Mouse (Mus musculus) limb, embryonic 11.5 days (tissue): ENCODE measurements around the gene Slc47a1. TPM values are rescaled to one million over a fixed set of nuclear protein-coding genes. Genes with fewer than 3 reads are reported as not detected.

Source experiments
- ATAC-seq: fragments of 200-750 bp; cut with Nextera tagmentation; 2 replicates; pipeline ENCODE4 v1.8.0; 2017; ENCODE audit warnings: low read depth; ENCODE audit not compliant: insufficient number of reproducible peaks, low FRiP score, low TSS enrichment
- DNase-seq: peaks from one replicate; pipeline ENCODE4 v3.0.0-alpha.2; 2015; ENCODE audit warnings: low spot score
- H3K27ac ChIP-seq: fragments of 300-500 bp; sonication (generic); replicated peaks from 2 replicates; pipeline ENCODE4 v1.5.1; 2014; ENCODE audit warnings: low read depth, mild to moderate bottlenecking, low read length
- H3K27me3 ChIP-seq: fragments of 300-500 bp; sonication (generic); 2 replicates; pipeline ENCODE4 v1.6.1; 2014; ENCODE audit warnings: mild to moderate bottlenecking, low read length, mixed read lengths; ENCODE audit not compliant: control insufficient read depth, insufficient read depth
- H3K36me3 ChIP-seq: fragments of 300-500 bp; sonication (generic); 2 replicates; pipeline ENCODE4 v1.6.1; 2014; ENCODE audit warnings: mild to moderate bottlenecking, low read length, moderate library complexity, mixed read lengths; ENCODE audit not compliant: control insufficient read depth, insufficient read depth
- H3K4me1 ChIP-seq: fragments of 300-500 bp; sonication (generic); 2 replicates; pipeline ENCODE4 v1.6.1; 2014; ENCODE audit warnings: low read length, mixed read lengths; ENCODE audit not compliant: control insufficient read depth, insufficient read depth
- H3K4me2 ChIP-seq: fragments of 300-500 bp; sonication (generic); 2 replicates; pipeline ENCODE4 v1.6.1; 2014; ENCODE audit warnings: low read depth, mild to moderate bottlenecking, moderate library complexity; ENCODE audit not compliant: severe bottlenecking
- H3K4me3 ChIP-seq: fragments of 300-500 bp; sonication (generic); 2 replicates; pipeline ENCODE4 v1.5.1; 2014; ENCODE audit warnings: low read depth, low read length
- H3K9ac ChIP-seq: fragments of 300-500 bp; sonication (generic); 2 replicates; pipeline ENCODE4 v1.6.1; 2014; ENCODE audit warnings: mild to moderate bottlenecking, low read length
- H3K9me3 ChIP-seq: fragments of 300-500 bp; sonication (generic); 2 replicates; pipeline ENCODE4 v1.6.1; 2016; ENCODE audit warnings: low read length; ENCODE audit not compliant: control insufficient read depth
- WGBS: fragments of 180-500 bp; shearing (Covaris S2); extraction: QIAGEN DNeasy Blood & Tissue Kit; methylation state at CpG from one replicate; pipeline ENCODE4 v1.1.7; 2014; 5-methylcytosine and 5-hydroxymethylcytosine counted together
- polyA plus RNA-seq: library from polyadenylated mRNA; unstranded; fragments of >200 nt; fragmentation: Nextera tagmentation; extraction: Ambion mirVana; gene quantifications from 2 replicates; pipeline ENCODE4 v1.2.1, GENCODE M21; 2014

Slc47a1 gene
- polyA plus RNA-seq, 1 experiment from 2014 or later = 0.05 TPM

DNA sequence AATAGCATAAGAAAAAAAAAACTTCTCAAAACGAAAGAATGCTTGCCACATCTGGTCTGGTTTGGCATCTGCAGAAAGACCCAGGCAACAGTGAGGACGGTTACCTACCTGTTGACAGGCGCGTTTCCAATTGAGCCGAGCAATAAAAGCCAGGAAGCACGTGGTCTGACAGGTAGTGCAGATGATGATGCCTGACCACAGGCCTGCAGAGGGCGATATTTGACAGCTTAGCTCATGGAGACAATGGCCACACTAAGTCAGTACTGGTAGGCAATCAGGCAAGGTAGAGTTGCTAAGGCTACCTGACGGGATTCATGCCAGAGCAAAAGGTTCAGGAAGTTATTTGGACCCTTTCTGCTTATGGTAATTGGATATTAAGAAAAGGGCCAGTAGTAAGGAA is 28.8 kb downstream of the Slc47a1 start:
- Histone ChIP-seq H3K4me3 (no peak overlapping the region), H3K36me3 (no peaks in the 10 kb centered on the region), H3K4me2 (no peak overlapping the region), H3K4me1 (no peaks in the 10 kb centered on the region), H3K27me3 (peaks cover 3% of the 10 kb centered on the region), H3K9me3 (no peaks in the 10 kb centered on the region), H3K27ac (no peak overlapping the region), H3K9ac (no peak overlapping the region)
- 5% methylated on average over 8 of the region's 8 CpGs for WGBS
- ATAC-seq (no peak), DNase-seq (peak; percentile 68)

DNA sequence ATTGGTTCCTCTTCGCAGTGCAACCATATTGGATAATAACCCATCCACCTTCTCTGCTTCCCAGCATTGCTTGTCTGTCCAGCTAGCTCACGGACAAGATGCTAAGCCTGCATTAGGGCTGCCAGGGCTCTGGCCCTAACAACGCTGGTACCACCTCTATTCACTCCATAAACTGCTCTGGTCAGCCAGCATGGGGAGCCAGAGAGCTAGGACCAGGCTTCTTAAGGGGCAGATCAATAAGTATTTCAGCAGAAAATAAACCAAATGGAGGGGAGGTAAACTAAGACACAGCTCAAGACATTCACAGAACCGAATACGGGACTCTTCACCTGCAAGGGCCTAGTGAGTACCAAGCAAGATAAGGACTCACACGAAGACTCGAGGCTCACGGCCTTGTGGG is 32.0 kb downstream of the Slc47a1 start:
- Histone ChIP-seq H3K9ac (no peak overlapping the region), H3K36me3 (no peaks in the 10 kb centered on the region), H3K4me2 (no peak overlapping the region), H3K27me3 (peaks cover 31% of the 10 kb centered on the region), H3K9me3 (no peaks in the 10 kb centered on the region), H3K4me1 (no peaks in the 10 kb centered on the region), H3K27ac (no peak overlapping the region), H3K4me3 (no peak overlapping the region)
- 58% methylated on average over 8 of the region's 8 CpGs for WGBS
- DNase-seq = no peak
- no peak for ATAC-seq

DNA sequence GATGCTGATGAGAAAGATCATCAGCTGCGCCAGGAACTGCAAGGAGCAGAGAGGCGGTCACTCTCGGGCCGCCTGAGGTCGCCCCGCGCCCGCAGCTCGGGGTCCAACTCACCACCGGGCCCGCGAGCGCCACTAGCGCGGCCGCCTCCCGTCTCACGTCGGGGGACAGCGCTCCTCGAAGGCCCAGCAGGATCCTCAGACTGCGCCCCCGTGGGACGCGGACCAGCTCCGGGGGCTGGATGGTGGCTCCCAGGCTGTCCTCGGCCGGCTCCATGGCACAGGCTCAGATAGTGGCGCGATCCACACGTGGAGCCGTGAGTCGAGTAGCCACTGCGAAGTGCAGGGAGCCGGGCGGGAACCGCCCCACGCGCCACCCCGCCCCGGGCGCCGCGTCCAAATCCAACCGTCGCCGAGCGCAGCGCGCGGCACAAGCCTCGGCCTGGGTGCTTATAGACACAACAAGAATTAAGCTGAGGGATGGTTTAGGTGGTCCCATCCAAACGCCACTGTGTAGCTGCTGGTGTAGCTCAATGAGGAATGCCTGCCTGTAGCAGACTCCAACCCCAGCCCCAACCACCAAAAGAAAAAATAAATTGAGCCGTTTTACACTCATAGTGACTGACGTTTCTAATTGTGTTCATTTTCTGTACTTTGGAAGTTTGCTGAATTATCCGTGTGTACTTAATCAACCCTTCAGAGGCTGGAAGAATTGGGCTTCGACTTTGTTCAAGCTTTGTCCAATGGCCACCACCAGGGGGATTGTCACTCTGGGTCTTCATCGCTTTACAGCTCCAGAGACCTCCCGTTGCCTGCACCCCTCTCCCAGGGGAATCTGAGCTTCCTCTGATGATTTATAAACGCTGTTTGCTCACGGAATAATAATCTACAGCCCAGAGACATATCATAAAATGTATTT is 35.4 kb downstream of the Slc47a1 start, which contains the start of gene Slc47a2:
Slc47a2 (minus strand) TSS at position 356 of the 916 bp plus-strand sequence.
- peak; percentile 51 for DNase-seq
- peaks cover 31% of the 10 kb centered on the region for H3K27me3 ChIP-seq
- H3K36me3 ChIP-seq = no peaks in the 10 kb centered on the region
- no peaks in the 10 kb centered on the region for H3K4me1 ChIP-seq
- H3K9me3 ChIP-seq = no peaks in the 10 kb centered on the region
- peak within 1 kb of the TSS; percentile 31 for H3K4me3 ChIP-seq
- peak within 1 kb of the TSS; percentile 50 for H3K4me2 ChIP-seq
- H3K9ac ChIP-seq = peak within 1 kb of the TSS; percentile 40; the same call in 1 of the 2 replicates
- no peak for ATAC-seq
- H3K27ac ChIP-seq = no peak within 1 kb of the TSS
- WGBS = 4% methylated on average over 61 of the region's 61 CpGs

DNA sequence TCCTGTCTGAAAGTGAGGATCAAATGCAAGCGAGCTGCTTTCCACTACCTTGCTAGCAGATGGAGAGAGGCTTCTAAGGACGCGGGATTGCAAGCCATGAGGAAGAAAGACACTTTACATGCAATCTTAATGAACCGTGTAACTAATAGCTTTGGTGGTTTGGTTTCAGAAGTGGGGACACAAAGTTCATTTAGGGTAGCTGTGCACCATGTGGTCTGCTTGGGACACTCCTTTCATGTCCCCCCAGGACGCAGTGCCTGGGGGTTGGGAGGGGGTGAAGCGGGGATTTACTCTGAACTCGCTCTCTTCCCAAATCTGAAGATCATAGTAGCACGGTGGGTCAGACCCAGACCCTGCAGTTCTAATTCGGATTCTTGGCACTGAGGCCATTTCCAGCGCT is 36.2 kb downstream of the Slc47a1 start:
- Histone ChIP-seq H3K4me1 (no peaks in the 10 kb centered on the region), H3K4me2 (peak overlapping the region; percentile 50; the same call in 1 of the 2 replicates), H3K36me3 (no peaks in the 10 kb centered on the region), H3K9ac (no peak overlapping the region), H3K27me3 (peaks cover 31% of the 10 kb centered on the region), H3K9me3 (no peaks in the 10 kb centered on the region), H3K27ac (no peak overlapping the region), H3K4me3 (0 out of 2 replicates have a peak overlapping the region, but pooled peaks have one; percentile 31)
- 21% methylated on average over 10 of the region's 10 CpGs for WGBS
- DNase-seq (no peak), ATAC-seq (no peak)

DNA sequence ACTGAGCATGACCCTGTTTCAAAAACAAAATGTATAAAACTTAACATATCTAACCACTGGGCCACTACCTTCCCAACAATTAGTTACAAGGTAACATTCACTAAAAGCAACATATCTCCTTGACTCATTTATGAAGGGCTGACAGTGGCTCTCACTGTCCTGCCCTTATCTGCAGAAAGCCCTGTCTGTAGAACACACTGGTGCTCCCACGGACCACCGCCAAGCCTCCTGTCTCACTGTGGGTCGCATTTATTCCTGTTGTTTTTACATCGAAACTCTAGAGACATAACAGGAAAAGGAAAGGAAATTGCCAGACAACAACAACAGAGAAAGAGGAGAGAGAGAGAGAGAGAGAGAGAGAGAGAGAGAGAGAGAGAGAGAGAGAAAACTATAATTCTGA is 36.9 kb downstream of the Slc47a1 start:
- H3K9me3 ChIP-seq = no peaks in the 10 kb centered on the region
- no peak overlapping the region for H3K4me2 ChIP-seq
- no peaks in the 10 kb centered on the region for H3K36me3 ChIP-seq
- no peaks in the 10 kb centered on the region for H3K4me1 ChIP-seq
- H3K27me3 ChIP-seq = peaks cover 31% of the 10 kb centered on the region
- 85% methylated on average over 4 of the region's 4 CpGs for WGBS
- no peak overlapping the region for H3K27ac ChIP-seq
- H3K9ac ChIP-seq = no peak overlapping the region
- no peak for DNase-seq
- ATAC-seq = no peak
- H3K4me3 ChIP-seq = no peak overlapping the region

DNA sequence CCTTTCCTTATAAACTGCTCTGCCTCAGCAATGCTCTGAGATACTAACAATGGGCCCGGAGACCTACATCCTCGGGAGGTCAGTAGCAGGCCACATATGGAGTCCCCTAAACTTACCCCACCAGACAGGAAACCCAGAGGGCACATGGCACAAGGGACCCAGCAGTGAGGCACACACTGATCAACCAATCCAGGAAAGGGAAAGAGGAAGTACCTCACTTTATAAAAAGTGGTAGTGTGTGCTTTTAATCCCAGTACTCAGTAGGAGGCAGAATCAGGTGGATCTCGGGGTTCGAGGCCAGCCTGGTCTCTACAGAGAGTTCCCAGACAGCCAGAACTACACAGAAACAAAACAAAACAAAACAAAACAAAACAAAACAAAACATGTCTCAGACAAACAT is 37.8 kb downstream of the Slc47a1 start:
- no peaks in the 10 kb centered on the region for H3K4me1 ChIP-seq
- H3K4me3 ChIP-seq = no peak overlapping the region
- no peaks in the 10 kb centered on the region for H3K36me3 ChIP-seq
- DNase-seq (no peak), ATAC-seq (no peak)
- peaks cover 31% of the 10 kb centered on the region for H3K27me3 ChIP-seq
- no peak overlapping the region for H3K9ac ChIP-seq
- H3K9me3 ChIP-seq = no peaks in the 10 kb centered on the region
- H3K4me2 ChIP-seq = no peak overlapping the region
- no peak overlapping the region for H3K27ac ChIP-seq
- 79% methylated on average over 4 of the region's 4 CpGs for WGBS

DNA sequence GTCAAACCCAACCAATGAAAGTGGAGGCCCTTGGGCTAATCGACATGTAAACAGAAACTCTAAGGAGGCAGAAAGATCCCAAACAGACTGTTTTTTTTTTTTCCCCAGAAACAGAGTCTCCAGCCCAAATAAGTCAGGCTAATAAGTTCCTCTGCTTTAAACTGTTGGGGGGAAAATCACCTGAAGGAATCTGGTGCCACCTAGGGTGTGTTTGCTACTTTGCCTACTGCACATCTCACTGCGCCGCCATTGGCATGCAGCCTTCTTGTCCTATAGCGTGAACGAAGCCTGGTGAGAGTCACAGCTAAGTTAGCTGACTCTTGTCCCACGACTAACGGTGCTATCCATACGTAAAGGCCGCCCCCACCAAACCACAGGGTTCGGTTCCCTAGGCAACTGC is 40.6 kb downstream of the Slc47a1 start:
- DNase-seq = no peak
- no peaks in the 10 kb centered on the region for H3K4me1 ChIP-seq
- H3K9ac ChIP-seq = no peak overlapping the region
- H3K27me3 ChIP-seq = peaks cover 11% of the 10 kb centered on the region
- WGBS = 74% methylated on average over 10 of the region's 10 CpGs
- H3K9me3 ChIP-seq = no peaks in the 10 kb centered on the region
- H3K4me3 ChIP-seq = no peak overlapping the region
- no peak overlapping the region for H3K27ac ChIP-seq
- ATAC-seq = no peak
- no peaks in the 10 kb centered on the region for H3K36me3 ChIP-seq
- no peak overlapping the region for H3K4me2 ChIP-seq

DNA sequence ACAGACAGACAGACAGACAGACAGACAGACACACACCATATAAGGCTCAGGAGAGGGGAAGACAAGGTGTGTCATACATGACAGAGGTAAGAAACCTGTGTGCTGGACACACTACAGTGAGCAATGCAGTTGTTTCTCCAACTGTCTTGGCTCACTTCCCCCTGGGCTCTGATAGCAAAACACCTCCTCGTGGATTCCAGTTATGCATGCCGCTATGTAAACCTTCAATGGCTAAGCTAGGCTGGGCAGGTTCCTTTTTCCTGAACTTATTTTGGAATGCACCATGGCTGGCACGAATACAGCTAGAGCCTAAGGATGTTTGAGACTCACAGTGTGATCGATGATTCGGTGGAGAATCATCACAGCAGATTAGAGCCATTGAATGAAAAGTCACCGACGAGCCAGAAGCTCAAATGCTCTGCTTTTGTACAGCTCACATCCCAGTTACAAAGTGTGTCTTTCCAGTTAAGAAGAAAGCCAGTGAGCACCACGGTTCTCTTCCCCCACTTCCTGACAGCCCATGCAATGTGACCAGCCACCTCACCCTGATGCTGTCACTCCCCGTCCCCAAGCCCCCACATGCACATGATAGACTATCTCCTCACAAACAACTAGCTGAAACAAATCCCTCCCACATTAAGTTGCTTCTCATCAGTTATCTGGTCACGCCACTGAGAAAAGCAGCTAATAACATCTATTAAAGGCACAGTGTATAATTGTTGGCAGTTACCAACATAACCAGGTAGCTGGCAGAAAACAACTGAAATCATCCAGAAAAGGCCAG is 57.0 kb downstream of the Slc47a1 start:
- H3K27me3 ChIP-seq = no peaks in the 10 kb centered on the region
- H3K4me2 ChIP-seq = no peak overlapping the region
- no peak overlapping the region for H3K27ac ChIP-seq
- no peaks in the 10 kb centered on the region for H3K9me3 ChIP-seq
- H3K36me3 ChIP-seq = no peaks in the 10 kb centered on the region
- ATAC-seq (no peak), DNase-seq (no peak)
- 77% methylated on average over 10 of the region's 10 CpGs for WGBS
- H3K9ac ChIP-seq = no peak overlapping the region
- no peak overlapping the region for H3K4me3 ChIP-seq
- H3K4me1 ChIP-seq = no peaks in the 10 kb centered on the region
